Mouse (Mus musculus) ES-Bruce4 (cell line): ENCODE results near the gene Pin1. TPM values are rescaled to one million over a fixed set of nuclear protein-coding genes. Genes with fewer than 3 reads are reported as not detected.

Experiments
- H3K27ac ChIP-seq: 2 replicates; pipeline ENCODE4 v1.5.1; 2012; ENCODE audit warnings: low read length, inconsistent platforms; ENCODE audit not compliant: insufficient read depth
- H3K27me3 ChIP-seq: 2 replicates; pipeline ENCODE4 v1.6.1; 2012; ENCODE audit warnings: mild to moderate bottlenecking, low read length, inconsistent platforms; ENCODE audit not compliant: control insufficient read depth, poor library complexity, insufficient read depth, severe bottlenecking
- H3K36me3 ChIP-seq: 2 replicates; pipeline ENCODE4 v1.6.1; 2012; ENCODE audit warnings: inconsistent platforms, mild to moderate bottlenecking, low read length, moderate library complexity; ENCODE audit not compliant: control insufficient read depth, poor library complexity, insufficient read depth, severe bottlenecking
- H3K4me1 ChIP-seq: one replicate; pipeline ENCODE4 v1.8.1; 2011; ENCODE audit warnings: low read length; ENCODE audit not compliant: control insufficient read depth, insufficient read depth
- H3K4me3 ChIP-seq: 2 replicates; pipeline ENCODE4 v1.5.1; 2011; ENCODE audit warnings: low read depth, mild to moderate bottlenecking, low read length
- H3K9ac ChIP-seq: 2 replicates; pipeline ENCODE4 v1.6.1; 2012; ENCODE audit warnings: low read depth, mild to moderate bottlenecking, inconsistent platforms; ENCODE audit not compliant: poor library complexity, severe bottlenecking
- H3K9me3 ChIP-seq: replicated peaks from 2 replicates; pipeline ENCODE4 v1.6.1; 2012; ENCODE audit warnings: mild to moderate bottlenecking, low read length, inconsistent platforms; ENCODE audit not compliant: control insufficient read depth, poor library complexity, insufficient read depth, severe bottlenecking
- CTCF ChIP-seq: IDR thresholded peaks from one replicate; pipeline ENCODE4 v1.8.1; 2011; ENCODE audit warnings: low read depth, low read length
- EP300 ChIP-seq: IDR thresholded peaks from 2 replicates; pipeline ENCODE4 v1.6.1; 2011; ENCODE audit warnings: low read depth, low read length; ENCODE audit not compliant: insufficient read depth
- POLR2A ChIP-seq: IDR thresholded peaks from one replicate; pipeline ENCODE4 v1.8.1; 2011; ENCODE audit warnings: low read length; ENCODE audit not compliant: insufficient read depth
- polyA plus RNA-seq: library from polyadenylated mRNA; stranded (reverse); fragments of >200 nt; gene quantifications from 2 replicates; pipeline ENCODE4 v1.2.4, GENCODE M21; 2011; ENCODE audit warnings: low read depth; ENCODE audit not compliant: missing spikeins, insufficient read depth, insufficient read length

Pin1 gene
- polyA plus RNA-seq, 1 experiment: 17.6 TPM

GRCm38 (mm10) chr9:20662874-20663273 is 11.0 kb downstream of the Pin1 start:
- Histone ChIP-seq H3K9ac (no peak overlapping the region), H3K9me3 (no peaks in the 10 kb centered on the region), H3K27ac (no peak overlapping the region), H3K4me1 (peaks cover 6% of the 10 kb centered on the region), H3K4me3 (no peak overlapping the region), H3K36me3 (peaks cover 30% of the 10 kb centered on the region), H3K27me3 (no peaks in the 10 kb centered on the region)
- TF ChIP-seq CTCF: no peak
- no peak for TF ChIP-seq EP300
- TF ChIP-seq POLR2A: no peak

GRCm38 (mm10) chr9:20663956-20664355 is 12.1 kb downstream of the Pin1 start:
- peaks cover 26% of the 10 kb centered on the region for H3K36me3 ChIP-seq
- no peak overlapping the region for H3K4me3 ChIP-seq
- H3K27ac ChIP-seq: no peak overlapping the region
- H3K9me3 ChIP-seq: no peaks in the 10 kb centered on the region
- H3K4me1 ChIP-seq: peaks cover 6% of the 10 kb centered on the region
- H3K27me3 ChIP-seq: no peaks in the 10 kb centered on the region
- TF ChIP-seq EP300 (no peak), CTCF (no peak), POLR2A (no peak)
- no peak overlapping the region for H3K9ac ChIP-seq

- Histone ChIP-seq H3K36me3 (peaks cover 22% of the 10 kb centered on the region), H3K9me3 (no peaks in the 10 kb centered on the region), H3K27me3 (no peaks in the 10 kb centered on the region), H3K4me3 (no peak overlapping the region), H3K9ac (no peak overlapping the region), H3K4me1 (peaks cover 6% of the 10 kb centered on the region), H3K27ac (no peak overlapping the region)
- TF ChIP-seq EP300 (no peak), CTCF (no peak)
Observed at GRCm38 (mm10) chr9:20664366-20664765, 12.5 kb downstream of the Pin1 start.

- peaks cover 21% of the 10 kb centered on the region for H3K36me3 ChIP-seq
- H3K4me3 ChIP-seq: no peak overlapping the region
- TF ChIP-seq POLR2A (no peak), CTCF (no peak), EP300 (no peak)
Observed at GRCm38 (mm10) chr9:20664982-20665637, 13.2 kb downstream of the Pin1 start.

GRCm38 (mm10) chr9:20665925-20666324 is 14.0 kb downstream of the Pin1 start:
- H3K27ac ChIP-seq: no peak overlapping the region
- no peak overlapping the region for H3K4me3 ChIP-seq
- H3K9ac ChIP-seq: no peak overlapping the region
- H3K27me3 ChIP-seq: no peaks in the 10 kb centered on the region
- H3K9me3 ChIP-seq: no peaks in the 10 kb centered on the region
- H3K4me1 ChIP-seq: peaks cover 6% of the 10 kb centered on the region
- TF ChIP-seq CTCF: no peak
- TF ChIP-seq POLR2A: no peak
- TF ChIP-seq EP300: no peak
- H3K36me3 ChIP-seq: peaks cover 20% of the 10 kb centered on the region

More at GRCm38 (mm10) chr9:20664982-20665637, 13.2 kb downstream of the Pin1 start:
- H3K4me1 ChIP-seq: peaks cover 6% of the 10 kb centered on the region
- H3K27ac ChIP-seq: no peak overlapping the region
- H3K9me3 ChIP-seq: no peaks in the 10 kb centered on the region
- H3K27me3 ChIP-seq: no peaks in the 10 kb centered on the region
- no peak overlapping the region for H3K9ac ChIP-seq

GRCm38 (mm10) chr9:20666510-20667034 is 14.7 kb downstream of the Pin1 start:
- TF ChIP-seq CTCF: no peak
- no peak for TF ChIP-seq EP300
- no peak for TF ChIP-seq POLR2A
- no peaks in the 10 kb centered on the region for H3K27me3 ChIP-seq
- H3K9ac ChIP-seq: no peak overlapping the region
- H3K36me3 ChIP-seq: peaks cover 14% of the 10 kb centered on the region
- H3K9me3 ChIP-seq: no peaks in the 10 kb centered on the region
- H3K4me3 ChIP-seq: no peak overlapping the region
- H3K27ac ChIP-seq: no peak overlapping the region
- H3K4me1 ChIP-seq: peaks cover 6% of the 10 kb centered on the region
